Mouse (Mus musculus) G1E (cell line): ENCODE data around the gene Sptssb. TPM values are rescaled to one million over a fixed set of nuclear protein-coding genes. Genes with fewer than 3 reads are reported as not detected.

Experiments used
- ATAC-seq: 2 replicates; pipeline ENCODE4 v1.8.0; 2016; ENCODE audit warnings: mild to moderate bottlenecking; ENCODE audit not compliant: insufficient number of reproducible peaks, poor library complexity, low FRiP score, severe bottlenecking; ENCODE audit errors: extremely low read depth
- DNase-seq: peaks from one replicate; pipeline ENCODE4 v3.0.0; 2012; ENCODE audit warnings: low spot score
- H3K27me3 ChIP-seq: 2 replicates; pipeline ENCODE4 v1.6.1; 2012; ENCODE audit warnings: mild to moderate bottlenecking, low read length, inconsistent platforms; ENCODE audit not compliant: insufficient read depth
- H3K36me3 ChIP-seq: replicated peaks from 2 replicates; pipeline ENCODE3; 2012; ENCODE audit warnings: mild to moderate bottlenecking, inconsistent platforms
- H3K4me1 ChIP-seq: 2 replicates; pipeline ENCODE4 v1.6.1; 2012; ENCODE audit warnings: low read depth, low read length, inconsistent platforms, mixed read lengths; ENCODE audit not compliant: insufficient read depth
- H3K4me3 ChIP-seq: 2 replicates; pipeline ENCODE4 v1.5.1; 2012; ENCODE audit warnings: low read depth, mild to moderate bottlenecking, inconsistent platforms, low read length, moderate library complexity, mixed read lengths
- H3K9me3 ChIP-seq: replicated peaks from 2 replicates; pipeline ENCODE4 v1.6.1; 2012; ENCODE audit warnings: inconsistent platforms
- CTCF ChIP-seq: IDR thresholded peaks from 2 replicates; pipeline ENCODE4 v1.5.1; 2012; ENCODE audit warnings: low read depth, low read length, inconsistent platforms, mixed read lengths
- GATA1 ChIP-seq: IDR thresholded peaks from 2 replicates; pipeline ENCODE4 v1.6.1; 2012; ENCODE audit warnings: borderline replicate concordance, low read length, inconsistent platforms, mixed read lengths
- GATA2 ChIP-seq: IDR thresholded peaks from 2 replicates; pipeline ENCODE4 v1.6.1; 2012; ENCODE audit warnings: low read depth, low read length, inconsistent platforms, borderline replicate concordance
- POLR2AphosphoS5 ChIP-seq: IDR thresholded peaks from 2 replicates; pipeline ENCODE4 v1.6.1; 2012; ENCODE audit warnings: low read depth, low read length, inconsistent platforms; ENCODE audit not compliant: insufficient replicate concordance
- TAL1 ChIP-seq: conservative IDR thresholded peaks from 2 replicates; pipeline ENCODE4 v1.6.1; 2012; ENCODE audit warnings: low read depth, low read length, inconsistent platforms, mixed read lengths
- polyA plus RNA-seq: library from polyadenylated mRNA; stranded (reverse); fragments of >175 nt; gene quantifications from 2 replicates; pipeline ENCODE4 v1.2.3, GENCODE M21; 2012
- total RNA-seq, 2 experiments: library from RNA; stranded (forward) in 1 of 2; stranded (reverse) in 1 of 2; fragments of 200-1000 nt in 1 of 2; fragments of >200 nt in 1 of 2; fragmentation: Nextera tagmentation in 1 of 2; gene quantifications; 2 replicates each; pipeline ENCODE4 v1.2.3; 2014 to 2017

The Sptssb gene
- total and polyA plus RNA-seq, 3 experiments = not detected

GRCm38 (mm10) chr3:69819146-69819850 lies 40.4 kb downstream of the Sptssb start:
- no peaks in the 10 kb centered on the region for H3K36me3 ChIP-seq
- H3K27me3 ChIP-seq = peaks cover 3% of the 10 kb centered on the region; the same call in 1 of the 2 replicates
- H3K4me3 ChIP-seq = no peak overlapping the region
- TF ChIP-seq POLR2AphosphoS5 = no peak
- no peak for TF ChIP-seq GATA1
- no peak for TF ChIP-seq CTCF
- no peak for TF ChIP-seq GATA2
- TF ChIP-seq TAL1 = no peak
- no peak for DNase-seq
- no peaks in the 10 kb centered on the region for H3K4me1 ChIP-seq
- no peak for ATAC-seq
- H3K9me3 ChIP-seq = no peaks in the 10 kb centered on the region

GRCm38 (mm10) chr3:69818466-69818865 lies 41.3 kb downstream of the Sptssb start:
- Histone ChIP-seq H3K4me1 (no peaks in the 10 kb centered on the region), H3K27me3 (peaks cover 3% of the 10 kb centered on the region; the same call in 1 of the 2 replicates), H3K9me3 (no peaks in the 10 kb centered on the region), H3K4me3 (no peak overlapping the region), H3K36me3 (no peaks in the 10 kb centered on the region)
- no peak for DNase-seq
- no peak for ATAC-seq
- TF ChIP-seq TAL1 (no peak), GATA2 (no peak), CTCF (no peak), POLR2AphosphoS5 (no peak)

DNA sequence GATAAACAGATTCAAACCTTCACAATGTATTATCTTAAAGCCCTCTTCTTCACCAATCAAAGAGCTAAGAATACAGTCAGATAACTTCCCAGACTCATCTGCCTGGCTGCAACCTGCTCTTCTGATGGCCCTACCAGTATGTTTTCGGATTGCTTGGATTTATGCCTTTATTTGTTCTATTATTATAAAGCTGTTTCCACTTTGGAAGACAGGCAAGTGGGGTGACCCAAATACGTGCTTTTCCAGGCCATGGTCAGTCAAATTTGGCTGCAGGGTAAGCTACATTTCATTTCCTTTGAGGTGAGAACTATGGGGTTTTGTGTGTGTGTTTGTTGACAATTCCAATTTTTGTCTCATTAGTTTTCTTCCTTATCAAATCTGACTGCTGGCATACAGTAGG lies 43.2 kb downstream of the Sptssb start:
- Histone ChIP-seq H3K27me3 (peaks cover 3% of the 10 kb centered on the region; the same call in 1 of the 2 replicates), H3K4me1 (no peaks in the 10 kb centered on the region), H3K9me3 (no peaks in the 10 kb centered on the region), H3K36me3 (no peaks in the 10 kb centered on the region), H3K4me3 (no peak overlapping the region)
- no peak for ATAC-seq
- DNase-seq = no peak
- no peak for TF ChIP-seq POLR2AphosphoS5
- TF ChIP-seq CTCF = no peak
- TF ChIP-seq TAL1 = no peak
- TF ChIP-seq GATA2 = no peak
- no peak for TF ChIP-seq GATA1

DNA sequence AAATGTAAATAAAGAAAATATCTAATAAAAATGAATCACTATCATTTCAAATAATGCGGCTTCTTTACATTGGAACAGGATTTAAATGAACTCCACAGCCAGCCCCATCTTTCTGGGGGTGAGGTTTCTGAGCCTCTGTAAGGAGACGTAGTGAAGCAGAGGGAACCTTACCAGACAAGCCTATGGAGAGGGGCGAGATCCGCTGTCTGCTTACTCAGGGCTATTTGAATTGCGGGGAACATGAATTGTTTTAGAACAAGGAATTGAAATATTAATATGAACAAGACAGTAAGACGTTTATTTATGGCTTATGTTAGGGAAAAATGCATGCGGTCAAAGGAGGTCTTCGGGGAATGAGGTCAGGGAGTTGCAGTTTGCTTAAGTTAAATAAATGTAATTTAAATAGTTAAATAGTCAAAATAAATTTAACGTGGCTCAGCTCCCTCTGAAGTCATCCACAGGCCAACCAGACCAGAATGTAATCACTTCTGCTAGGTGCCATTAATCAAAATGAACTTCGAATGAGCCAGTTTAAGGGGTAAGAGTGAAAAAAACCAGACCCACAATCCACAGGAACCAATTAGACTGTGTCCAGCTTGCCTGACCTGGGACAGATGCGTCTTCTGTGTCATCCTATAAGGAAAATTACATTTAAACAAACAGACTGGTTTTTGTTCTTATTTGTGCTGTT lies 46.6 kb downstream of the Sptssb start:
- Histone ChIP-seq H3K9me3 (no peaks in the 10 kb centered on the region), H3K4me3 (no peak overlapping the region), H3K36me3 (no peaks in the 10 kb centered on the region), H3K4me1 (no peaks in the 10 kb centered on the region), H3K27me3 (peaks cover 3% of the 10 kb centered on the region; the same call in 1 of the 2 replicates)
- ATAC-seq = no peak
- no peak for TF ChIP-seq GATA2
- TF ChIP-seq CTCF = no peak
- no peak for TF ChIP-seq TAL1
- no peak for TF ChIP-seq GATA1
- no peak for TF ChIP-seq POLR2AphosphoS5
- no peak for DNase-seq

- ATAC-seq = no peak
- Histone ChIP-seq H3K4me3 (no peak overlapping the region), H3K36me3 (no peaks in the 10 kb centered on the region), H3K4me1 (no peaks in the 10 kb centered on the region), H3K27me3 (peaks cover 3% of the 10 kb centered on the region; the same call in 1 of the 2 replicates), H3K9me3 (no peaks in the 10 kb centered on the region)
- no peak for TF ChIP-seq CTCF
- TF ChIP-seq POLR2AphosphoS5 = no peak
- no peak for TF ChIP-seq GATA1
- no peak for TF ChIP-seq GATA2
- no peak for TF ChIP-seq TAL1
- no peak for DNase-seq
These were observed 47.3 kb downstream of the Sptssb start for GRCm38 (mm10) chr3:69812442-69812841.

DNA sequence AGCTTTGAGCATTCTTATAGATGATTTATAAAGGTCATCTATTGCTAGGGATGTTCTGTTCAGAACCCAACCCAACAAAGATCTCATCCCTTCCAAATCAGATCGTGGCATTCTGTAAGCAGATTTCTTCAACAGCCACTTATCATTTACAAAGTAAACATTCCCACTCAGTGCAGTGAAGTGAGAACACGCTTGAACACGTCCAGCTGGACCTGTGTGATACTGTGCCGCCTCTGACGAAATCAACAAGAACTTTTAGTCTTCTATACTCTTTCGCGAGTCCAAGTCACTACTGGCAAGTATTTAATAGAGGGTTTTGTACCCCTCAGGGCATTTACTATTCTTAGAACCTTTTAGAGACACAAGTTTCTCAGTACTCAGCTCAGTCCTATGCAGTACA lies 51.3 kb downstream of the Sptssb start:
- Histone ChIP-seq H3K4me1 (no peaks in the 10 kb centered on the region), H3K36me3 (no peaks in the 10 kb centered on the region), H3K9me3 (no peaks in the 10 kb centered on the region), H3K27me3 (no peaks in the 10 kb centered on the region), H3K4me3 (no peak overlapping the region)
- TF ChIP-seq CTCF (no peak), TAL1 (no peak), POLR2AphosphoS5 (no peak)
- ATAC-seq (no peak), DNase-seq (no peak)
